Mouse (Mus musculus): Measurements from ENCODE around the gene Dicer1. TPM values are rescaled to one million over a fixed set of nuclear protein-coding genes. Genes with fewer than 3 reads are reported as not detected.

The Dicer1 gene
- 100 TPM for total RNA-seq (2023)

DNA sequence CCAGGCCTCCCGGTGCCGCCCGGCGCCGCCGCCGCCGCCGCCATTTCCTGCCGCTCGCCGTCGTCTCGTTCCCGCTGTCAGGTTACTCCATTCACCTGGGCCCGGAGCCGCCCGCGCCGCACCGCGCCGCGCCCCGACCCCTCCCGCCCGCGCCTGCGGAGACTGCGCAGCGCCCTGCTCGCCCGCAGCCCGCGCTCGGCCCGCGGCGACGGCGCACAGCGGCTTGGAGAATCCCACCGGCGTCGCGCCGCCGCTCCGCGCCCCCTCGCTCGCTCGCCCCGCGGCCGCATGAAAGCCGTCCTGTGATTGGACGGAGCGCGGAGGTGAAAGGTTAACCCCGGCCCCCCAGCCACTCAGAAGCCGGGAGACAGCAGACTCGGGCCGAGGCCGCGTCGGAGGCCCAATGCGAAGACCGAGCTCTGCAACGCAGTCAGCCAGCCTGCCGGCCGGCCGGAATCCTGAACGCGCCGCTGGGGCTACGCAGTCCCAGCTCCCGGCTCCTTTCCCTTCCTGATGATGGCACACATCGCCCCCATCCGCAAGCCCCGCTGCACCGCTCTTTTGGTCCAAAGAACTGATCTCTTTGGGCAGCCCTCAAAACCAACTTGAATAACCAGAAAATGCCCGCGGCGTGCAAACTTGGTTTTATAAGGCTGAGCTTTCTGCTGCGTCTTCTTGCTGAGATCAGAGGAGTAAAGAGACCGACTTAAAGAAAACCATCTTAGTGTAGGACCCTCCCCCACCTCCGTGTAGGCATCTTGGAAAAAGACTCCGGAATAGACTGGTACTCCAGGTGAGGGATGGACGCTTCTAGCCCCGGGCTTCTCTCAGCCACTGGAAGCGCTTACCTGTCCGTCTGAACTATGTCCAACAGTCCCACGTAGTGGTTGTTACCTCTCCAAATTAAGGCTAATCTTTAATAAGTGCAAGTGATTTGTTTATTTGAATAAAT is at the start of gene Dicer1:
TSS of gene Dicer1 (minus strand) at position 139 of the 952 bp plus-strand sequence.

Other genes with a start within 250 kb of the Dicer1 start
- not detected for gene Clmn, start 113.1 kb upstream of the Dicer1 start, total RNA-seq (2023)